Mouse (Mus musculus): ENCODE measurements at regions not wholly inside any gene's neighbourhood (a gene's known extent, or its start where the extent isn't known, plus 50 kb on each side); places are given as distances from the start of the nearest gene placed in this dataset.

GRCm38 (mm10) chr3:103425812-103426430 is 146.8 kb downstream of the Trim33 start:
- TF ChIP-seq POLR2A (IDR thresholded peaks at IDR 0.05; ENCODE audit: borderline replicate concordance, low read depth, low read length) (no peak), CTCF (IDR thresholded peaks at IDR 0.05; ENCODE audit: low read depth, low read length) (no peak)
